Mouse (Mus musculus) spleen, adult 2 months (tissue): ENCODE results near the gene Gpr174. TPM values are rescaled to one million over a fixed set of nuclear protein-coding genes. Genes with fewer than 3 reads are reported as not detected.
A peak's percentile ranks its signal among the peaks of the same experiment; 100 is the strongest.

ENCODE experiments used
- DNase-seq, 2 experiments: peaks; one replicate each; pipeline versions ENCODE4 v3.0.0 to v3.0.0-alpha.2; 2012 to 2021; ENCODE audit warnings: low spot score in 2 of 2, low read depth in 1 of 2
- H3K27ac ChIP-seq: fragments of 200-500 bp; 2 replicates; pipeline ENCODE4 v1.5.1; 2012; ENCODE audit warnings: low read length, inconsistent platforms; ENCODE audit not compliant: insufficient read depth
- H3K27me3 ChIP-seq: fragments of 200-500 bp; 2 replicates; pipeline ENCODE4 v1.6.1; 2012; ENCODE audit warnings: mild to moderate bottlenecking, moderate library complexity, low read length, inconsistent platforms; ENCODE audit not compliant: control insufficient read depth, insufficient read depth
- H3K36me3 ChIP-seq: fragments of 200-500 bp; 2 replicates; pipeline ENCODE4 v1.6.1; 2012; ENCODE audit warnings: mild to moderate bottlenecking, low read length, inconsistent platforms; ENCODE audit not compliant: control insufficient read depth, insufficient read depth
- H3K4me1 ChIP-seq: fragments of 200-500 bp; 2 replicates; pipeline ENCODE4 v1.6.1; 2011; ENCODE audit warnings: inconsistent platforms; ENCODE audit not compliant: control insufficient read depth, insufficient read depth, insufficient read length
- H3K4me3 ChIP-seq: fragments of 200-500 bp; 2 replicates; pipeline ENCODE4 v1.5.1; 2011; ENCODE audit warnings: mild to moderate bottlenecking, inconsistent platforms; ENCODE audit not compliant: insufficient read depth, insufficient read length; ENCODE audit errors: extremely low read depth
- CTCF ChIP-seq: fragments of 200-500 bp; IDR thresholded peaks from 2 replicates; pipeline ENCODE4 v1.5.1; 2011; ENCODE audit warnings: mild to moderate bottlenecking, inconsistent platforms; ENCODE audit not compliant: insufficient read depth, insufficient read length, insufficient replicate concordance; ENCODE audit errors: extremely low read depth
- POLR2A ChIP-seq: fragments of 200-500 bp; IDR thresholded peaks from 2 replicates; pipeline ENCODE4 v1.6.1; 2011; ENCODE audit warnings: low read depth, low read length, inconsistent platforms
- WGBS: fragments of 180-500 bp; shearing (Covaris S2); methylation state at CpG from one replicate; pipeline ENCODE4 v1.1.7; 2018; 5-methylcytosine and 5-hydroxymethylcytosine counted together
- polyA plus RNA-seq: library from polyadenylated mRNA; depleted of rRNA; stranded (reverse); fragments of >200 nt; gene quantifications from 2 replicates; pipeline ENCODE4 v1.2.3, GENCODE M21; 2012; rRNA removed

Gpr174 gene
- polyA plus RNA-seq, 1 experiment: 2.4 TPM

DNA sequence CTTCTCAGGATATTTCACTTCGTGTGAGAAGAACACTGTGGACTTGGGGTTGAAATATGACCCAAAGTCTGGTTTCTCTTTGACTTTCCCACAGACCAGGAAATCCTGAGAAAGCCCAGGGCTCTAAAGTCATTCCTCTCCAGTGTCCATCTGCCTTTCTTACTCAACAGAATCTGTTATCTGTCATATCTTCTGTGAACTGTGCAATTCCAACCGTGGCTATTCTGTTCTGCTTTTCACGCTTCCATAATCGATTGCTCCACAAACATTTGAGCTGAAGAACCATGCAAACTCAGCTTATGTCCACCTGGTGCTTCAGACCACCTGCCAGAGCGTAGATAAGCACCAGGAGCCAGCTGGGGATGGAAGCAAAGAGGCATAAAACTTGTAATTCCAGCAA is 56.9 kb downstream of the Gpr174 start:
- Histone ChIP-seq H3K27me3 (no peaks in the 10 kb centered on the region), H3K27ac (no peak overlapping the region), H3K36me3 (no peaks in the 10 kb centered on the region), H3K4me3 (no peak overlapping the region), H3K4me1 (no peaks in the 10 kb centered on the region; the same call in 1 of the 2 replicates)
- TF ChIP-seq CTCF: no peak
- no peak for TF ChIP-seq POLR2A
- WGBS: 48% methylated on average over 5 of the region's 5 CpGs
- no peak for DNase-seq

- WGBS: 49% methylated on average over 8 of the region's 8 CpGs
- H3K27me3 ChIP-seq: no peaks in the 10 kb centered on the region
- H3K4me3 ChIP-seq: peak overlapping the region; percentile 18; the same call in 1 of the 2 replicates
- TF ChIP-seq POLR2A (no peak), CTCF (no peak)
- H3K27ac ChIP-seq: peak overlapping the region; percentile 85
- H3K36me3 ChIP-seq: no peaks in the 10 kb centered on the region
- peaks cover 2% of the 10 kb centered on the region for H3K4me1 ChIP-seq
- DNase-seq: peak; percentile 60 to 64
These were observed 70.2 kb downstream of the Gpr174 start for GRCm38 (mm10) chrX:107325697-107326381.

DNA sequence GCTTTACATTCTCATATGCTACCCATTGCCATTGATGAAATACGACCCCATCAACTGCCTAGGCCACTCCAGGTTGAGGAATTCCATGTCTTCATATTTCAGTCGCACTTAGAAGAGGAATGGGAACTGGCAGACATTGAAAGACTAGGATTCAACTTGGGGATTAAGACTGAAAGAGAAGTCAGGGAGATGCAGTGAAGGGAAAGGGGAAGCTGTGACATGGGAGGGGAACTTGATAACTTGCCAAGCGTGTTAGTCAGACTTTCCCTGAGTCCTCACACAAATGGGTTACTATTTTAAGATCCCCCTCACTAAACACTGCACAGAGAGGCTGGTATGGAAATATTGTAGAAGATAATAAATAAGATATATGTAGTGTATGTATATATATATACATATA is 74.2 kb downstream of the Gpr174 start:
- H3K27me3 ChIP-seq: no peaks in the 10 kb centered on the region
- no peak overlapping the region for H3K27ac ChIP-seq
- H3K36me3 ChIP-seq: no peaks in the 10 kb centered on the region
- peak; percentile 34 to 37 for DNase-seq
- H3K4me3 ChIP-seq: no peak overlapping the region
- no peak for TF ChIP-seq POLR2A
- TF ChIP-seq CTCF: no peak
- 62% methylated on average over 3 of the region's 3 CpGs for WGBS
- H3K4me1 ChIP-seq: peaks cover 2% of the 10 kb centered on the region; the same call in 1 of the 2 replicates

- H3K27ac ChIP-seq: no peak overlapping the region
- WGBS: 82% methylated on average over 1 of the region's 1 CpGs
- no peaks in the 10 kb centered on the region for H3K36me3 ChIP-seq
- no peak for TF ChIP-seq POLR2A
- no peak for TF ChIP-seq CTCF
- H3K4me1 ChIP-seq: no peaks in the 10 kb centered on the region
- DNase-seq: no peak
- H3K27me3 ChIP-seq: no peaks in the 10 kb centered on the region
- H3K4me3 ChIP-seq: no peak overlapping the region
These were observed 80.9 kb downstream of the Gpr174 start for GRCm38 (mm10) chrX:107336609-107337008.

DNA sequence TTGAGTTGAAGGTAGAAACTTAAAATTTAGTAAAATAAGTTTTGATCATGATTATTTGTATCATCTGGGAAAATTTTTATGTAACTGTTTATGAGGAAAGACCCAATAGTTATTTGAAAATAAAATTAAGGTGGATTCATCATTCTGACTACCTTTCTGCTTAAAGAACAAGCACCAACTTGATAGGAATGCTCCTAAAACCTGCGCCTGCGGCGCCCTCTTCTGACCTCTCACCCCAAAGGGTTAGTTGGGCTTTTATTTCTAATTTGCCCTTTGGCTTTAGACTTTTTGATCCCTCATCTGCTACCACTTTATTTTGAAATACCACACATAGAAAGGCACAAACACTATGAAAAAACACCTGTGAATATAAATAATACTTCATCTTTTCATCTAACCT is 86.3 kb downstream of the Gpr174 start:
- no peak overlapping the region for H3K4me3 ChIP-seq
- TF ChIP-seq CTCF (peak; percentile 36; the same call in 1 of the 2 replicates), POLR2A (no peak)
- no peak overlapping the region for H3K27ac ChIP-seq
- H3K27me3 ChIP-seq: no peaks in the 10 kb centered on the region
- no peaks in the 10 kb centered on the region for H3K4me1 ChIP-seq
- no peaks in the 10 kb centered on the region for H3K36me3 ChIP-seq
- DNase-seq: peak; percentile 23 to 68
- WGBS: 49% methylated on average over 3 of the region's 3 CpGs

Other genes starting within 250 kb of the Gpr174 start
- 11.3 and 12.9 TPM in 2 replicates for gene P2ry10, start 167.4 kb upstream of the Gpr174 start, polyA plus RNA-seq
- gene P2ry10b, start 107.0 kb upstream of the Gpr174 start, polyA plus RNA-seq: 16.3 TPM in 2 replicates
- 4.3 TPM in 2 replicates for gene Itm2a, start 147.5 kb downstream of the Gpr174 start, polyA plus RNA-seq